Mouse (Mus musculus): Measurements from ENCODE around the gene Nrn1l. TPM values are rescaled to one million over a fixed set of nuclear protein-coding genes. Genes with fewer than 3 reads are reported as not detected.

Gene Nrn1l
- polyA plus RNA-seq, 1 experiment from 2014 or later: 1.2 TPM

DNA sequence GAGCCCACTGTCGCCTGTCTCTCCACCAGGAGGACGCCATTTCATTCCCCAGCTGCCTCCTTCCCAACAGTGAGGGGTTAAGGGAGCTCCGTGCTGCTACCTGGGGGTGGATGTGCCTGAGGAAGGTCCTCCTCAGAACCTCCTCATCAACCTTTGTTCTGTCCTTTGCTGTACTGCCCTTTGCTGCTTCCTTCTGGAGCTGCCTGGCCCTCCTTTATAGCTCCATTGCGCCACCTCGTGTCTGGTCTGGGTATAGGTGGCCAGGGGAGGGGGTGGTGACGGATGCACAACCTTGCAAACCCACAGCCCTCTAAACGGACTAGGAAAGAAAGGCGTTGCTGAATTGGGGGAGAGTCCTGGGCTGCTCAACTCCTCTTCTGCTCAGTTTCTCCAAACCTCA is 37.2 kb downstream of the Nrn1l start:
- peaks cover 44% of the 10 kb centered on the region for H3K36me3 ChIP-seq (ENCODE audit: control insufficient read depth, insufficient read depth, low read length)
- H3K4me3 ChIP-seq (ENCODE audit: control insufficient read depth in 1 of 2, insufficient read depth in 1 of 2, low read depth in 1 of 2, low read length in 2 of 2): no peak overlapping the region
- 14% methylated on average over 8 of the region's 8 CpGs for WGBS
- ATAC-seq (ENCODE audit: insufficient number of reproducible peaks, insufficient read depth, low FRiP score, low read depth): 0 out of 2 replicates have a peak, but pooled peaks have one; percentile 4
- H3K4me1 ChIP-seq (ENCODE audit: control insufficient read depth in 2 of 2, insufficient read depth in 2 of 2, low read length in 2 of 2): no peaks in the 10 kb centered on the region
- no peak overlapping the region for H3K4me2 ChIP-seq (ENCODE audit: low read length)
- no peaks in the 10 kb centered on the region for H3K9me3 ChIP-seq (ENCODE audit: control insufficient read depth, low read length)
- H3K27me3 ChIP-seq (ENCODE audit: control insufficient read depth, insufficient read depth, low read length): no peaks in the 10 kb centered on the region
- H3K9ac ChIP-seq (ENCODE audit: low read length): no peak overlapping the region; the same call in 1 of the 2 replicates
- no peak overlapping the region for H3K27ac ChIP-seq (replicated peaks in 1 of 2; ENCODE audit: control insufficient read depth in 1 of 2, insufficient read depth in 1 of 2, low read depth in 2 of 2, low read length in 2 of 2)

DNA sequence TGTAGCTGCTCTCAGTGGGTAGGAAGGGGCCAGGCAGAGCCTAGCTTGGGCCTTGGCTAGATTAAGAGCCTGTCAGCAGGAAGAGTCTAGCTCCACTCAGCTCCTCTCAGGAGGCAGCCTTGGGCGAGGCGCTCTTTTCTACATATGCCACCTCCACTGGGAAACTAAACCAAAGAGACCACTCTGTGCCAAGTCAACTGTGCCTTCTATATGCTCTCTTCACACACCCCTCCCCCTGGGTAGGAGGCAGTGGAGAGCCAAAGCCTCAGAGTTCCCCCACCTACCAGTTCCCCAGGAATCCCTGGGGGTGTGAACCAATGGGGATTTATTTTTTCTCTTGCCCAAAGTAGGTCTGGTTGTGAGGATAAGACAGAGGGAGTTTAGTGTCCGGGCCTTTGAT is 37.9 kb downstream of the Nrn1l start:
- Histone ChIP-seq H3K4me2 (ENCODE audit: low read length) (no peak overlapping the region), H3K4me1 (ENCODE audit: control insufficient read depth in 2 of 2, insufficient read depth in 2 of 2, low read length in 2 of 2) (peaks cover 0 to 6% of the 10 kb centered on the region in 2 experiments; a peak in 3 of 4 replicates), H3K9ac (ENCODE audit: low read length) (no peak overlapping the region), H3K9me3 (ENCODE audit: control insufficient read depth, low read length) (no peaks in the 10 kb centered on the region), H3K36me3 (ENCODE audit: control insufficient read depth, insufficient read depth, low read length) (peaks cover 46% of the 10 kb centered on the region), H3K27me3 (ENCODE audit: control insufficient read depth, insufficient read depth, low read length) (no peaks in the 10 kb centered on the region), H3K27ac (replicated peaks in 1 of 2; ENCODE audit: control insufficient read depth in 1 of 2, insufficient read depth in 1 of 2, low read depth in 2 of 2, low read length in 2 of 2) (no peak overlapping the region), H3K4me3 (ENCODE audit: control insufficient read depth in 1 of 2, insufficient read depth in 1 of 2, low read depth in 1 of 2, low read length in 2 of 2) (no peak overlapping the region)
- 87% methylated on average over 3 of the region's 3 CpGs for WGBS
- ATAC-seq (ENCODE audit: insufficient number of reproducible peaks, insufficient read depth, low FRiP score, low read depth): no peak

DNA sequence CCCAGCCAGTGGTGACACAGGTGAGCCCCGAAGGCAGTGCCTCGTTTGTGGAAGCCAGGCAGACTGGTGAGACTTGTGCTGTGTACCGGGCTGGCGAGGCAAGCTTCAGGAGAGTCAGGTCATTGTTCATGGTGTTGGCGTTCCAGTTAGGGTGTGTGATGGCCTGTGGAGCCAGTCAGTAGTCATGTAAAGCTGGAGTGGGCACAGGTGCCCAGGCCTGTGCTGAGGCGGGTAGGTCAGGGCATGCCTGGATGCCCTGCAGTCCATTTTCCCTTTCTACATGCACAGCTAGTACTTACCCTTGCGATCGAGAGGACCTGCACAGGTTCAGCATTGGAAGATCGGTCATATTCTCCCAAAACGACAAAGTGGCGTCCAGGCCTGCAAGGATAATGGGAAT is 39.2 kb downstream of the Nrn1l start:
- 90% methylated on average over 11 of the region's 11 CpGs for WGBS
- no peak overlapping the region for H3K4me2 ChIP-seq (ENCODE audit: low read length)
- no peak overlapping the region for H3K27ac ChIP-seq (replicated peaks in 1 of 2; ENCODE audit: control insufficient read depth in 1 of 2, insufficient read depth in 1 of 2, low read depth in 2 of 2, low read length in 2 of 2)
- H3K27me3 ChIP-seq (ENCODE audit: control insufficient read depth, insufficient read depth, low read length): no peaks in the 10 kb centered on the region
- peaks cover 46% of the 10 kb centered on the region for H3K36me3 ChIP-seq (ENCODE audit: control insufficient read depth, insufficient read depth, low read length)
- ATAC-seq (ENCODE audit: insufficient number of reproducible peaks, insufficient read depth, low FRiP score, low read depth): no peak
- peaks cover 3 to 9% of the 10 kb centered on the region in 2 experiments for H3K4me1 ChIP-seq (ENCODE audit: control insufficient read depth in 2 of 2, insufficient read depth in 2 of 2, low read length in 2 of 2)
- no peak overlapping the region for H3K4me3 ChIP-seq (ENCODE audit: control insufficient read depth in 1 of 2, insufficient read depth in 1 of 2, low read depth in 1 of 2, low read length in 2 of 2)
- no peaks in the 10 kb centered on the region for H3K9me3 ChIP-seq (ENCODE audit: control insufficient read depth, low read length)
- H3K9ac ChIP-seq (ENCODE audit: low read length): no peak overlapping the region

DNA sequence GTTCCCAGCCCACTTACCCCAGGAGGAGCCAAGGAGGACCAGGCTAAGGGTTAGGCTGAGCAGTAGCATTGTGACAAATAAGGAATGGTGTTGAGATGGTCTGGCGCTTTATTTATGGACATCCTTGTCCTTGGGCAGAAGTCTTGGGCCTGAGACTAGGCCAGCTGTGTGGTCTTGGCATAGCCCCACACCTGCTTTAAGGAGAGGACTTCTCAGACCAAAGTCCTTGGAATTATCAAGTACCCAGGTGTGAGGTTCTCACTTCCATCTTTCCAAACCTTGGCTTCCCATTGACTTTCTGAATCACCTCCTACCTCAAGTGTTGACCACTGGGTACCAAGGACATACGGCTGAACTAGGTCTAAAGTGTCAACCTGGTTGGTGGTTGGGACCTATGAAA is 40.4 kb downstream of the Nrn1l start, which contains the start of gene Ctrl:
Gene Ctrl, minus strand, starts transcription at position 101 of the 400 bp plus-strand sequence.
- WGBS: 83% methylated on average over 2 of the region's 2 CpGs
- H3K9me3 ChIP-seq (ENCODE audit: control insufficient read depth, low read length): no peaks in the 10 kb centered on the region
- H3K4me2 ChIP-seq (ENCODE audit: low read length): no peak within 1 kb of the TSS
- no peaks in the 10 kb centered on the region for H3K27me3 ChIP-seq (ENCODE audit: control insufficient read depth, insufficient read depth, low read length)
- H3K36me3 ChIP-seq (ENCODE audit: control insufficient read depth, insufficient read depth, low read length): peaks cover 43% of the 10 kb centered on the region
- peaks cover 3 to 13% of the 10 kb centered on the region in 2 experiments for H3K4me1 ChIP-seq (ENCODE audit: control insufficient read depth in 2 of 2, insufficient read depth in 2 of 2, low read length in 2 of 2)
- no peak within 1 kb of the TSS for H3K4me3 ChIP-seq (ENCODE audit: control insufficient read depth in 1 of 2, insufficient read depth in 1 of 2, low read depth in 1 of 2, low read length in 2 of 2)
- no peak within 1 kb of the TSS for H3K9ac ChIP-seq (ENCODE audit: low read length)
- ATAC-seq (ENCODE audit: insufficient number of reproducible peaks, insufficient read depth, low FRiP score, low read depth): no peak
- H3K27ac ChIP-seq (replicated peaks in 1 of 2; ENCODE audit: control insufficient read depth in 1 of 2, insufficient read depth in 1 of 2, low read depth in 2 of 2, low read length in 2 of 2): no peak within 1 kb of the TSS

DNA sequence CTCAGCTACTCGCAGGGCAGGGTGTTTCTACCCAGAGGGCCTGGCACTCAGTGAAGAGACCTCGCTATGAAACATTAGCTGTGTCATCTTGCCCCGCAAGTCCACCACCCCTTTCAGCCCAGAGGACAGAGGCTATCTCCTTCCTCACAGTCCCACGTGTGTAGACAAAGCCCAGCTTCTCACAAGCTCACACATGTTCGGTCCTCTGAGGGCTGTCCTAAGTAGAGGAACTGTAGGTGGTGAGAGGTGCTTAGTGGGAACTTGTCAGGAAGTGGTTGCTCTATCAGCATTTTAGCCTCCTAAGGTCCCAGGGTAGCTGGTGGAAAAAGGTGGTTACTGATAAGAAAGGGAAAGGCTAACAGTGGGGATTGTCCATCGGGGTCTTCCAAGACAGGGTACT is 41.7 kb downstream of the Nrn1l start:
- Histone ChIP-seq H3K4me1 (ENCODE audit: control insufficient read depth in 2 of 2, insufficient read depth in 2 of 2, low read length in 2 of 2) (peaks cover 3 to 13% of the 10 kb centered on the region in 2 experiments), H3K27me3 (ENCODE audit: control insufficient read depth, insufficient read depth, low read length) (no peaks in the 10 kb centered on the region), H3K9ac (ENCODE audit: low read length) (no peak overlapping the region), H3K27ac (replicated peaks in 1 of 2; ENCODE audit: control insufficient read depth in 1 of 2, insufficient read depth in 1 of 2, low read depth in 2 of 2, low read length in 2 of 2) (no peak overlapping the region), H3K4me2 (ENCODE audit: low read length) (no peak overlapping the region), H3K9me3 (ENCODE audit: control insufficient read depth, low read length) (no peaks in the 10 kb centered on the region), H3K36me3 (ENCODE audit: control insufficient read depth, insufficient read depth, low read length) (peaks cover 46% of the 10 kb centered on the region), H3K4me3 (ENCODE audit: control insufficient read depth in 1 of 2, insufficient read depth in 1 of 2, low read depth in 1 of 2, low read length in 2 of 2) (no peak overlapping the region)
- WGBS: 47% methylated on average over 6 of the region's 6 CpGs
- ATAC-seq (ENCODE audit: insufficient number of reproducible peaks, insufficient read depth, low FRiP score, low read depth): no peak

DNA sequence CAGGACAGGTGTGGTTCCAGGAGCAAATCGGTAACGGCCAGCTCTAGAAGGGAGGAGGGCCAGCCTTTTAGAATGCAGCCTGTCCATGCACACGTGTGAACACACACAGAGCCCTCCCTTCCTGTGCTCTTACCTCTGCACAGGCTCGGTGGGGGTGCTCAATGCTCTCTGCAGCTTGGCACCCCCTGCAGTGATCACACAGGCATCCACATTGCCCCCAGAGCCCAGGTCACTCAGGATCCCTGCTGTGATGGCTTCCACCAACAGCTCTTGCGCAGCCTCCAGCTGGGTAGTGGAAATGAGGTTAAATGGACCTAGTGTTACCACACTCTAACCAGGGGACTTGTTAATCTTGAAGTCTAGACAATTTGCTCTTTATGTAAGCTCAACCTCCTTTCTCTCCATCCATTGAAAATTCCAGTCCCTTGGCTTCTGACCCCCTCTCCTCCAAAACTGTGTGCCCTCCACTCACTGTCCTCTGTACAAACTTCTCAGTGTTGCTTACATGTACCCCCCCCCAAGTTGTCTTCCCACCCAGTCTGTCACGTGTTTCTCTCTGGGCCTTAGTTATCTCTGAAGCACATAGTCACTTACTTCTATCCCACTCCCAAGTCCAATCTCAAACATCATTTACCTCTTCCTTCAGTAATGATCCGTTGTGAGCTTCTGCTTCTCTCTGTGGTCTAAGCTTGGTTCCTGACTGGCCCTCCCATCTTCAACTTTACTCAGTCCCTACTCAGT is 42.7 kb downstream of the Nrn1l start:
- H3K27ac ChIP-seq (replicated peaks in 1 of 2; ENCODE audit: control insufficient read depth in 1 of 2, insufficient read depth in 1 of 2, low read depth in 2 of 2, low read length in 2 of 2): peak overlapping the region in 1 of 2 experiments; percentile 59; a peak in 2 of 4 replicates
- 27% methylated on average over 7 of the region's 7 CpGs for WGBS
- peak overlapping the region; percentile 75 for H3K4me2 ChIP-seq (ENCODE audit: low read length)
- peaks cover 44% of the 10 kb centered on the region for H3K36me3 ChIP-seq (ENCODE audit: control insufficient read depth, insufficient read depth, low read length)
- peak overlapping the region; percentile 76 for H3K9ac ChIP-seq (ENCODE audit: low read length)
- peaks cover 3 to 13% of the 10 kb centered on the region in 2 experiments for H3K4me1 ChIP-seq (ENCODE audit: control insufficient read depth in 2 of 2, insufficient read depth in 2 of 2, low read length in 2 of 2)
- H3K9me3 ChIP-seq (ENCODE audit: control insufficient read depth, low read length): no peaks in the 10 kb centered on the region
- H3K4me3 ChIP-seq (ENCODE audit: control insufficient read depth in 1 of 2, insufficient read depth in 1 of 2, low read depth in 1 of 2, low read length in 2 of 2): peak overlapping the region; percentile 54 to 71
- ATAC-seq (ENCODE audit: insufficient number of reproducible peaks, insufficient read depth, low FRiP score, low read depth): no peak
- H3K27me3 ChIP-seq (ENCODE audit: control insufficient read depth, insufficient read depth, low read length): no peaks in the 10 kb centered on the region

DNA sequence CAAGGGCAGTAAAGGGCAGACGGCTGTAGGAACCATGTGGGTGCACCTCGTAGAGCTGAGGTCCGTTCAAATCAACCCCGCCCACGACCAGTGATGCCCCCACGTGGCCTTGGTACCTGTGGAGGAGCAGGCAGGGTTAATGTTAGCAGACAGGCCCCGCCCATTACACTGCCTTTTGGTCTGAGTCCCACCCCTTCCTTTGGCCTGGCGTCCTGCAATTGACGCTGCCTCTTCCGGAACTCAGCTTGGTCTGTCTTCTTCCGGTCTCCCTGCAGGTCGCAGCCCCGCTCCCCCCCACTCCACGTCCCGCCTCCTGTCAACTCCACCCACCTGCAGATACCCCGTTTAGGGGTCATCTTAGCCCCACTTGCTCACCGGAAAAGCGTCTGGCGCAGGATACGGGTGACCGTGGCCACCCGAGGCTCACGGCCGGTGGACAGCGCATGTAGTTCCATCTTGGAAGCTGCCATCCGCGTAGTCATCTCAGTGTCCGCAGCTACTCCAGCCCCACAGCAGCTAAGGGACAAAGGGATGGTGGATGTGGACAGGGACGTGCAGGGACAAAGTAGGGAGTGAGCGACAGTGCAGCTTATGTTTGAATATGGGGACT is 43.6 kb downstream of the Nrn1l start:
- Histone ChIP-seq H3K9ac (ENCODE audit: low read length) (peak overlapping the region; percentile 86), H3K4me2 (ENCODE audit: low read length) (peak overlapping the region; percentile 75), H3K9me3 (ENCODE audit: control insufficient read depth, low read length) (no peaks in the 10 kb centered on the region), H3K4me3 (ENCODE audit: control insufficient read depth in 1 of 2, insufficient read depth in 1 of 2, low read depth in 1 of 2, low read length in 2 of 2) (peak overlapping the region; percentile 54 to 71), H3K27me3 (ENCODE audit: control insufficient read depth, insufficient read depth, low read length) (no peaks in the 10 kb centered on the region), H3K4me1 (ENCODE audit: control insufficient read depth in 2 of 2, insufficient read depth in 2 of 2, low read length in 2 of 2) (peaks cover 3 to 13% of the 10 kb centered on the region in 2 experiments), H3K27ac (replicated peaks in 1 of 2; ENCODE audit: control insufficient read depth in 1 of 2, insufficient read depth in 1 of 2, low read depth in 2 of 2, low read length in 2 of 2) (peak overlapping the region; percentile 88 to 92), H3K36me3 (ENCODE audit: control insufficient read depth, insufficient read depth, low read length) (peaks cover 49% of the 10 kb centered on the region)
- under 1% methylated on average over 30 of the region's 30 CpGs for WGBS
- peak; percentile 79 for ATAC-seq (ENCODE audit: insufficient number of reproducible peaks, insufficient read depth, low FRiP score, low read depth)
